Mouse (Mus musculus) kidney, embryonic 16.5 days (tissue): ENCODE measurements around the gene Rpl19. TPM values are rescaled to one million over a fixed set of nuclear protein-coding genes. Genes with fewer than 3 reads are reported as not detected.

ENCODE experiments used
- ATAC-seq: fragments of 200-750 bp; cut with Nextera tagmentation; 2 replicates; pipeline ENCODE4 v1.8.0; 2017; ENCODE audit warnings: moderate TSS enrichment; ENCODE audit not compliant: low FRiP score, low TSS enrichment
- H3K27ac ChIP-seq: fragments of 300-500 bp; sonication (generic); 2 replicates; pipeline ENCODE4 v1.5.1; 2014; ENCODE audit warnings: low read length
- H3K27me3 ChIP-seq: fragments of 300-500 bp; sonication (generic); 2 replicates; pipeline ENCODE4 v1.6.1; 2014; ENCODE audit warnings: low read length, control low read depth, mixed read lengths; ENCODE audit not compliant: insufficient read depth
- H3K36me3 ChIP-seq: fragments of 300-500 bp; sonication (generic); 2 replicates; pipeline ENCODE4 v1.6.1; 2014; ENCODE audit warnings: low read length, control low read depth, mixed read lengths; ENCODE audit not compliant: insufficient read depth
- H3K4me1 ChIP-seq: fragments of 300-500 bp; sonication (generic); 2 replicates; pipeline ENCODE4 v1.6.1; 2014; ENCODE audit warnings: low read length, control low read depth, mixed read lengths; ENCODE audit not compliant: insufficient read depth
- H3K4me2 ChIP-seq: fragments of 300-500 bp; sonication (generic); replicated peaks from 2 replicates; pipeline ENCODE4 v1.6.1; 2014; ENCODE audit warnings: low read depth, low read length
- H3K4me3 ChIP-seq: fragments of 300-500 bp; sonication (generic); 2 replicates; pipeline ENCODE4 v1.5.1; 2014; ENCODE audit warnings: mild to moderate bottlenecking, low read length
- H3K9ac ChIP-seq: fragments of 300-500 bp; sonication (generic); replicated peaks from 2 replicates; pipeline ENCODE4 v1.6.1; 2014; ENCODE audit warnings: low read length
- H3K9me3 ChIP-seq: fragments of 300-500 bp; sonication (generic); 2 replicates; pipeline ENCODE4 v1.6.1; 2016; ENCODE audit warnings: low read length, control low read depth
- WGBS: fragments of 180-500 bp; shearing (Covaris S2); extraction: QIAGEN DNeasy Blood & Tissue Kit; methylation state at CpG from one replicate; pipeline ENCODE4 v1.1.7; 2014; 5-methylcytosine and 5-hydroxymethylcytosine counted together
- polyA plus RNA-seq: library from polyadenylated mRNA; unstranded; fragments of >200 nt; fragmentation: Nextera tagmentation; extraction: Ambion mirVana; gene quantifications from 2 replicates; pipeline ENCODE4 v1.2.1, GENCODE M21; 2015

Gene Rpl19
- polyA plus RNA-seq, 1 experiment from 2014 or later, result 1,086 TPM

- Histone ChIP-seq H3K4me2 (no peak overlapping the region), H3K9ac (no peak overlapping the region), H3K4me3 (no peak overlapping the region), H3K27me3 (peaks cover 5% of the 10 kb centered on the region; the same call in 1 of the 2 replicates), H3K36me3 (no peaks in the 10 kb centered on the region), H3K9me3 (0 out of 2 replicates have a peak, but pooled peaks cover 2% of the 10 kb centered on the region), H3K27ac (no peak overlapping the region), H3K4me1 (peaks cover 9% of the 10 kb centered on the region)
- whole genome bisulfite sequencing, result 80% methylated on average over 5 of the region's 5 CpGs
- ATAC-seq, result no peak
Observed at GRCm38 (mm10) chr11:98057998-98058397, 31.5 kb downstream of the Rpl19 start.

- H3K4me3 ChIP-seq, result no peak overlapping the region
- H3K9me3 ChIP-seq, result 0 out of 2 replicates have a peak, but pooled peaks cover 2% of the 10 kb centered on the region
- H3K4me2 ChIP-seq, result no peak overlapping the region
- H3K9ac ChIP-seq, result no peak overlapping the region
- WGBS, result 69% methylated on average over 7 of the region's 7 CpGs
- ATAC-seq, result no peak
- no peaks in the 10 kb centered on the region for H3K36me3 ChIP-seq
- peaks cover 8% of the 10 kb centered on the region; the same call in 1 of the 2 replicates for H3K4me1 ChIP-seq
- no peak overlapping the region for H3K27ac ChIP-seq
- H3K27me3 ChIP-seq, result 0 out of 2 replicates have a peak, but pooled peaks cover 3% of the 10 kb centered on the region
Observed at GRCm38 (mm10) chr11:98059662-98060061, 33.2 kb downstream of the Rpl19 start.

GRCm38 (mm10) chr11:98060104-98060692 lies 33.7 kb downstream of the Rpl19 start:
- WGBS, result 76% methylated on average over 5 of the region's 5 CpGs
- Histone ChIP-seq H3K4me1 (peaks cover 8% of the 10 kb centered on the region; the same call in 1 of the 2 replicates), H3K9ac (no peak overlapping the region), H3K4me3 (no peak overlapping the region), H3K4me2 (no peak overlapping the region), H3K36me3 (no peaks in the 10 kb centered on the region), H3K27ac (no peak overlapping the region), H3K27me3 (0 out of 2 replicates have a peak, but pooled peaks cover 3% of the 10 kb centered on the region), H3K9me3 (0 out of 2 replicates have a peak, but pooled peaks cover 2% of the 10 kb centered on the region)
- ATAC-seq, result no peak

- Histone ChIP-seq H3K4me1 (peaks cover 8% of the 10 kb centered on the region; the same call in 1 of the 2 replicates), H3K9ac (no peak overlapping the region), H3K36me3 (no peaks in the 10 kb centered on the region), H3K9me3 (0 out of 2 replicates have a peak, but pooled peaks cover 2% of the 10 kb centered on the region), H3K4me2 (no peak overlapping the region), H3K27me3 (no peaks in the 10 kb centered on the region), H3K4me3 (no peak overlapping the region), H3K27ac (no peak overlapping the region)
- no peak for ATAC-seq
- 64% methylated on average over 3 of the region's 3 CpGs for WGBS
Observed at GRCm38 (mm10) chr11:98061441-98061840, 34.9 kb downstream of the Rpl19 start.

GRCm38 (mm10) chr11:98061904-98062562 lies 35.5 kb downstream of the Rpl19 start:
- 64% methylated on average over 6 of the region's 6 CpGs for WGBS
- peaks cover 6% of the 10 kb centered on the region; the same call in 1 of the 2 replicates for H3K4me1 ChIP-seq
- H3K27ac ChIP-seq, result no peak overlapping the region
- no peak for ATAC-seq
- no peaks in the 10 kb centered on the region for H3K27me3 ChIP-seq
- H3K9ac ChIP-seq, result no peak overlapping the region
- peaks cover 7% of the 10 kb centered on the region; the same call in 1 of the 2 replicates for H3K9me3 ChIP-seq
- H3K4me2 ChIP-seq, result no peak overlapping the region
- H3K36me3 ChIP-seq, result no peaks in the 10 kb centered on the region
- H3K4me3 ChIP-seq, result no peak overlapping the region

- H3K9ac ChIP-seq, result no peak overlapping the region
- peaks cover 10% of the 10 kb centered on the region for H3K9me3 ChIP-seq
- no peak overlapping the region for H3K4me2 ChIP-seq
- H3K27ac ChIP-seq, result no peak overlapping the region
- no peaks in the 10 kb centered on the region for H3K36me3 ChIP-seq
- WGBS, result 89% methylated on average over 12 of the region's 12 CpGs
- H3K4me3 ChIP-seq, result no peak overlapping the region
- H3K27me3 ChIP-seq, result no peaks in the 10 kb centered on the region
- H3K4me1 ChIP-seq, result no peaks in the 10 kb centered on the region
- ATAC-seq, result no peak
Observed at GRCm38 (mm10) chr11:98066201-98066600, 39.7 kb downstream of the Rpl19 start.

- H3K36me3 ChIP-seq, result no peaks in the 10 kb centered on the region
- WGBS, result 94% methylated on average over 21 of the region's 21 CpGs
- ATAC-seq, result no peak
- H3K4me2 ChIP-seq, result no peak overlapping the region
- no peak overlapping the region for H3K4me3 ChIP-seq
- no peak overlapping the region for H3K9ac ChIP-seq
- no peaks in the 10 kb centered on the region for H3K27me3 ChIP-seq
- H3K27ac ChIP-seq, result no peak overlapping the region
- no peaks in the 10 kb centered on the region for H3K4me1 ChIP-seq
- peaks cover 10% of the 10 kb centered on the region for H3K9me3 ChIP-seq
Observed at GRCm38 (mm10) chr11:98067255-98067654, 40.7 kb downstream of the Rpl19 start.

- H3K27me3 ChIP-seq, result no peaks in the 10 kb centered on the region
- ATAC-seq, result no peak
- 88% methylated on average over 4 of the region's 4 CpGs for WGBS
- no peak overlapping the region for H3K27ac ChIP-seq
- no peak overlapping the region for H3K4me3 ChIP-seq
- H3K36me3 ChIP-seq, result no peaks in the 10 kb centered on the region
- H3K9me3 ChIP-seq, result no peaks in the 10 kb centered on the region
- no peak overlapping the region for H3K4me2 ChIP-seq
- no peaks in the 10 kb centered on the region for H3K4me1 ChIP-seq
- H3K9ac ChIP-seq, result no peak overlapping the region
Observed at GRCm38 (mm10) chr11:98073442-98073841, 46.9 kb downstream of the Rpl19 start.

GRCm38 (mm10) chr11:98075195-98075808 lies 48.8 kb downstream of the Rpl19 start:
- Histone ChIP-seq H3K9me3 (no peaks in the 10 kb centered on the region), H3K4me3 (peak overlapping the region; percentile 22), H3K4me1 (no peaks in the 10 kb centered on the region), H3K9ac (peak overlapping the region; percentile 52), H3K27ac (no peak overlapping the region), H3K36me3 (no peaks in the 10 kb centered on the region), H3K4me2 (peak overlapping the region; percentile 47), H3K27me3 (no peaks in the 10 kb centered on the region)
- WGBS, result 13% methylated on average over 13 of the region's 13 CpGs
- ATAC-seq, result peak; percentile 59

GRCm38 (mm10) chr11:98077086-98077485 lies 50.6 kb downstream of the Rpl19 start:
- Histone ChIP-seq H3K4me2 (no peak overlapping the region), H3K9me3 (no peaks in the 10 kb centered on the region), H3K27me3 (no peaks in the 10 kb centered on the region), H3K9ac (no peak overlapping the region), H3K36me3 (no peaks in the 10 kb centered on the region), H3K4me3 (no peak overlapping the region), H3K4me1 (no peaks in the 10 kb centered on the region), H3K27ac (no peak overlapping the region)
- ATAC-seq, result no peak
- whole genome bisulfite sequencing, result 81% methylated on average over 8 of the region's 8 CpGs
